27 mouse cellular contexts compared by ENCODE assay signal in genomic region chr6:60411669-60412068, GRCm38 (mm10).
"Had no signal": no experiment of that assay in that cellular context is flagged by ENCODE, and none has a peak within 500 bp of the region (broad histone marks: within the 10 kb centered on the region; RNA-seq: fewer than 3 reads in every experiment).

No protein-coding gene starts in this region.

- H3K36me3 ChIP-seq: heart, embryonic 13.5 days; heart, embryonic 15.5 days; hindbrain, embryonic 13.5 days; hindbrain, embryonic 15.5 days; limb, embryonic 10.5 days; limb, embryonic 12.5 days; liver, embryonic 13.5 days; liver, embryonic 15.5 days had no signal

- DNase-seq: gastrocnemius, adult 2 months; gastrocnemius, postnatal 14 days; gastrocnemius, postnatal 36 days; heart, adult 11 months; heart, adult 2 months; heart, postnatal 14 days; heart, postnatal 36 days; kidney, adult 18-20 months; kidney, adult 8-10 months; kidney, postnatal 14 days; kidney, postnatal 36 days; layer of hippocampus, adult 9-11 months; layer of hippocampus, postnatal 36 days; liver; liver, embryonic 13.5 days had no signal

- H3K9ac ChIP-seq: heart, embryonic 13.5 days; heart, embryonic 15.5 days; hindbrain, embryonic 13.5 days; hindbrain, embryonic 15.5 days; limb, embryonic 12.5 days; liver, embryonic 13.5 days; liver, embryonic 15.5 days had no signal

- H3K4me3 ChIP-seq: gastrocnemius, adult 2 months; heart, adult 2 months; heart, embryonic 13.5 days; heart, embryonic 15.5 days; hindbrain, embryonic 13.5 days; hindbrain, embryonic 15.5 days; limb, embryonic 10.5 days; limb, embryonic 12.5 days; liver, embryonic 13.5 days; liver, embryonic 15.5 days had no signal

- H3K27ac ChIP-seq: gastrocnemius, adult 2 months; heart, adult 2 months; heart, embryonic 13.5 days; heart, embryonic 15.5 days; hindbrain, embryonic 13.5 days; hindbrain, embryonic 15.5 days; hindbrain, postnatal 0 days; kidney, postnatal 0 days; limb, embryonic 10.5 days; limb, embryonic 12.5 days; liver, embryonic 13.5 days; liver, embryonic 15.5 days had no signal

- H3K4me1 ChIP-seq: heart, embryonic 13.5 days; heart, embryonic 15.5 days; hindbrain, embryonic 13.5 days; hindbrain, embryonic 15.5 days; limb, embryonic 10.5 days; limb, embryonic 12.5 days; liver, embryonic 13.5 days; liver, embryonic 15.5 days had no signal

- H3K4me2 ChIP-seq: heart, embryonic 11.5 days; heart, embryonic 13.5 days; heart, embryonic 15.5 days; hindbrain, embryonic 13.5 days; hindbrain, embryonic 15.5 days; limb, embryonic 12.5 days; liver, embryonic 11.5 days; liver, embryonic 13.5 days; liver, embryonic 15.5 days had no signal

- H3K27me3 ChIP-seq: heart, embryonic 13.5 days; heart, embryonic 15.5 days; hindbrain, embryonic 13.5 days; hindbrain, embryonic 15.5 days; limb, embryonic 12.5 days; liver, embryonic 13.5 days; liver, embryonic 15.5 days had no signal

- H3K9me3 ChIP-seq: heart, embryonic 13.5 days; heart, embryonic 15.5 days; hindbrain, embryonic 13.5 days; hindbrain, embryonic 15.5 days; limb, embryonic 10.5 days; limb, embryonic 12.5 days; liver, embryonic 13.5 days; liver, embryonic 15.5 days had no signal

- ATAC-seq: hindbrain, postnatal 0 days; intestine, postnatal 0 days had no signal
